Mouse (Mus musculus) embryonic facial prominence, embryonic 10.5 days (tissue): ENCODE data around the gene Tmem144. TPM values are rescaled to one million over a fixed set of nuclear protein-coding genes. Genes with fewer than 3 reads are reported as not detected.
A peak's percentile ranks its signal among the peaks of the same experiment; 100 is the strongest.

Experiments used
- DNase-seq: peaks from one replicate; pipeline ENCODE4 v3.0.0-alpha.2; 2017; ENCODE audit warnings: low spot score
- H3K27ac ChIP-seq: fragments of 300-500 bp; sonication (generic); replicated peaks from 2 replicates; pipeline ENCODE4 v1.5.1; 2016; ENCODE audit warnings: mild to moderate bottlenecking
- H3K27me3 ChIP-seq: fragments of 300-500 bp; sonication (generic); replicated peaks from 2 replicates; pipeline ENCODE4 v1.6.1; 2016; ENCODE audit warnings: low read depth, mild to moderate bottlenecking; ENCODE audit not compliant: poor library complexity, severe bottlenecking
- H3K36me3 ChIP-seq: fragments of 300-500 bp; sonication (generic); replicated peaks from 2 replicates; pipeline ENCODE4 v1.6.1; 2016; ENCODE audit warnings: mild to moderate bottlenecking, moderate library complexity
- H3K4me1 ChIP-seq: fragments of 300-500 bp; sonication (generic); 2 replicates; pipeline ENCODE4 v1.6.1; 2016
- H3K4me3 ChIP-seq: fragments of 300-500 bp; sonication (generic); 2 replicates; pipeline ENCODE4 v1.5.1; 2016; ENCODE audit warnings: mild to moderate bottlenecking, moderate library complexity
- H3K9me3 ChIP-seq: fragments of 300-500 bp; sonication (generic); 2 replicates; pipeline ENCODE4 v1.6.1; 2016; ENCODE audit warnings: mild to moderate bottlenecking
- WGBS: fragments of 180-500 bp; shearing (Covaris S2); methylation state at CpG from one replicate; pipeline ENCODE4 v1.1.7; 2016; 5-methylcytosine and 5-hydroxymethylcytosine counted together
- polyA plus RNA-seq: library from polyadenylated mRNA; unstranded; fragments of >200 nt; fragmentation: Nextera tagmentation; extraction: Ambion mirVana; gene quantifications from 2 replicates; pipeline ENCODE4 v1.2.1, GENCODE M21; 2016

Gene Tmem144
- polyA plus RNA-seq, 1 experiment from 2014 or later, result 3.7 TPM

DNA sequence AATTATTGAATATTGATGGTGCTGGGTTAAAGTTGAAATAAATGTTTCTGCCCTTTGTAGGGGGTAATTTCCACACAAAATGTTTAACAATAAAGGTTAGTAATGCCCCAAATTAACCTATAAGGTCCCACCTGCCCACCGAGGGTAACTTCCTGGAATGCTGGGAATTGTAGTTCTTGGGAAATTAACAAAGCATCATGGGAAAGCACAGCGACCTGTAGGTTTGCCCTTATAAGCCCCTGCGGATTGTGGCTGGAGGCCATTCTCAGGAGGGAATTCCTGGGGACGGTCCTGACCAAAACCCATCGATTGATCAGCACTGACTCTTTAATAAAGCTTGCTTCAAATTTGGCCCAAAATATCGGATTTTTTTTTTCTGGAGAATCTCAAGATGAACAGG is 1.9 kb downstream of the Tmem144 start:
- DNase-seq, result no peak
- Histone ChIP-seq H3K4me3 (no peak overlapping the region), H3K4me1 (no peaks in the 10 kb centered on the region), H3K36me3 (no peaks in the 10 kb centered on the region), H3K27me3 (no peaks in the 10 kb centered on the region), H3K27ac (no peak overlapping the region), H3K9me3 (no peaks in the 10 kb centered on the region)
- 32% methylated on average over 6 of the region's 6 CpGs for WGBS

DNA sequence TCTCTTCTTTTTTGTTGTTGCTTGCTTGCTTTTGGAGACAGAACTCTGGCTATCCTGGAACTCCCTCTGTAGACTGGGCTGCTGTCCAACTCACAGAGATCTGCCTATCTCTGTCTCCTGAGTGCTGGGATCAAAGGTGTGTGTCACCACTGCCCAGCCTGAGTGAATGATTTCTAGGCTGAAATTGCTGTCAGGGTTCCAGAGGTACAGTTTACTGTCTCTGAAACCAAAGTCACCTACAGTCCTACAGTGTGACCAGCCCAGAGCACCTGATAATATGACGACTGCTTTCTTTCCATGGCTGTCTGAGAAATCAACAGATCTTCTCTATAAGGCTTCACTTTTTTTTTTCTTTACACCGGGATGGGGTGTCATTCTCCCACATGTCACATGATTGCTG is 3.0 kb downstream of the Tmem144 start:
- Histone ChIP-seq H3K9me3 (no peaks in the 10 kb centered on the region), H3K36me3 (no peaks in the 10 kb centered on the region), H3K27me3 (no peaks in the 10 kb centered on the region), H3K27ac (no peak overlapping the region), H3K4me3 (no peak overlapping the region), H3K4me1 (no peaks in the 10 kb centered on the region)
- 91% methylated on average over 2 of the region's 2 CpGs for WGBS
- no peak for DNase-seq

DNA sequence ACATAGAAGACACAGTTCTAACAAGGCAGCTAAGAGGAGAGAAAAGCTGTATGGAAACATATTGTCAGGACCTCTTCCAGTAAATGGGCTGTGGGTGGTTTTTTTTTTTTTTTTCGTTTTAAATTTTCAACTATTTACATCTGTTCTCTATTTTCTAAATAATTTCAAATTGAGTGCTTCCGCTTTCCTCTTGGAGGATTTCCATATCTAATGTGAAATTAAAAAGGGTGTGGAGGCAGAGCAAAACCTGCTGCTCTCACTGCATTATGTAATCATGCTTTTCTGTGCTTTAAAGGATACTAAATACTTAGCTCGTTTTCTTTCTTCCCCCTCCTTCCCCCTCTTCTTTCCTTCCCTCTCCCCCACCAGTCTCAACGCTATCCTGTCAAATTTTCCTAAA is 3.7 kb downstream of the Tmem144 start:
- 46% methylated on average over 4 of the region's 4 CpGs for WGBS
- DNase-seq, result no peak
- Histone ChIP-seq H3K9me3 (no peaks in the 10 kb centered on the region), H3K4me3 (no peak overlapping the region), H3K4me1 (no peaks in the 10 kb centered on the region), H3K27ac (no peak overlapping the region), H3K27me3 (peaks cover 2% of the 10 kb centered on the region; the same call in 1 of the 2 replicates), H3K36me3 (no peaks in the 10 kb centered on the region)

DNA sequence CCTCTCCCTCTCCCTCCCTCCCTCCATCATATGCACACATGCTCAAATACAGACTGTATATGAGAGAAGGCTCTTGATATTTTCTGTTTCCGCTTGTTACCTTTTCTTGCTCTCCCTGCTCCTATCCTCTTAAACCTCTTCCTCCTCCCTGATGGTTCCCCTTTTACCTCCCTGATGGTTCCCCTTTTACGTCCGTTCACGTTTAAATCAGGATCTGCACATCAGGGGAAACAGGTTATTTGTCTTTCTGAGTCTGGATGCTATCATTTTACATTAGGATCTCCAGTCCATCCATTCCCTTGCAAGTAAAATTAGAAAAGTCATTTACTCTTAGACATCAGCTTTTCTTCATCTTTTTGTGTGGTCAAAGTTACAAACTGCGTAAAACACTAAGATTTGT is 5.9 kb downstream of the Tmem144 start:
- H3K27ac ChIP-seq, result no peak overlapping the region

DNA sequence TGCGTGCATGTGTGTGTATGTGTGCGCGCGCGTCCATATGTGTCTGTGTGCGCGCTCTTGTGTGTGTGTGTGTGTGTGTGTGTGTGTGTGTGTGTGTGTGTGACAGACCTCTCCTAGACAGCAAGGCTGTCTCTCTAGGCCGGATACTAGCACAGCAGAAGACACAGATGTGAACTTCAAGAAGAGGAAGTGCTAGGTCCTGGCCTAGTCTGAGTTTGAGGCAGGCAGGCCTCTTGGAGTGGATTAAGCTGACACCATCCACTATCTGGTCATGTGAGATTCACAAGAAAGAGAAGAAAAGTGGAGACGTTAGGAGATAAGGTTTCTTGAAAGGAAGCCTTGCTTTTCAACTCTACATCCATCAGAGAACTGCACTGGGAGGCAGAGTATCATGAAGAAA is 8.6 kb downstream of the Tmem144 start:
- Histone ChIP-seq H3K27ac (no peak overlapping the region), H3K4me1 (no peaks in the 10 kb centered on the region; the same call in 1 of the 2 replicates), H3K36me3 (no peaks in the 10 kb centered on the region), H3K9me3 (no peaks in the 10 kb centered on the region), H3K4me3 (no peak overlapping the region), H3K27me3 (peaks cover 4% of the 10 kb centered on the region; the same call in 1 of the 2 replicates)
- DNase-seq, result no peak
- 94% methylated on average over 9 of the region's 9 CpGs for WGBS

More for the DNA sequence above, 5.9 kb downstream of the Tmem144 start:
- 78% methylated on average over 5 of the region's 5 CpGs for WGBS
- Histone ChIP-seq H3K4me1 (no peaks in the 10 kb centered on the region; the same call in 1 of the 2 replicates), H3K4me3 (no peak overlapping the region), H3K27me3 (peaks cover 4% of the 10 kb centered on the region; the same call in 1 of the 2 replicates), H3K36me3 (no peaks in the 10 kb centered on the region), H3K9me3 (no peaks in the 10 kb centered on the region)
- no peak for DNase-seq

DNA sequence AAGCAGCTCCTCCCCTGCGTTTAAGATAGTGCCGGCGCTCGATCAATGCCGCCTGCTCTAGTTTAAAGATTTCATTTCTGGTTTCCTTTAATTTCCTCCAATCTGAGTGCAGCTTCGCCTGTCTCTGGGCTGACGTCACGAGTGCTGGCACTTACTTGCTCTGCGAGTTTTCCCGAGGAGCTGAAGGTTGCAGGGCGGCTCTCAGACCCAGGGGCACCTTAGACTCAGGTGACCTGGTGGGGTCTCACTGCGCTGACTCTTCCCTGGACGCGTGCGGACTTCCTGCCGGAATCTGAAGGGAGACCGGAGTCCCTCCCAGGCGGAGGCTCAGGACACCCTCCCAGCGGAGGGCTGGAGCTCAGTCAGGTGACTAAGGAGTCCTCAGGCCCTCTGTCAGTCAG is 10.0 kb downstream of the Tmem144 start:
- peak overlapping the region; percentile 86 for H3K27ac ChIP-seq
- peak; percentile 81 for DNase-seq
- WGBS, result under 1% methylated on average over 19 of the region's 19 CpGs
- H3K9me3 ChIP-seq, result no peaks in the 10 kb centered on the region
- no peaks in the 10 kb centered on the region for H3K36me3 ChIP-seq
- peaks cover 4% of the 10 kb centered on the region; the same call in 1 of the 2 replicates for H3K27me3 ChIP-seq
- no peaks in the 10 kb centered on the region; the same call in 1 of the 2 replicates for H3K4me1 ChIP-seq
- peak overlapping the region; percentile 66 for H3K4me3 ChIP-seq

DNA sequence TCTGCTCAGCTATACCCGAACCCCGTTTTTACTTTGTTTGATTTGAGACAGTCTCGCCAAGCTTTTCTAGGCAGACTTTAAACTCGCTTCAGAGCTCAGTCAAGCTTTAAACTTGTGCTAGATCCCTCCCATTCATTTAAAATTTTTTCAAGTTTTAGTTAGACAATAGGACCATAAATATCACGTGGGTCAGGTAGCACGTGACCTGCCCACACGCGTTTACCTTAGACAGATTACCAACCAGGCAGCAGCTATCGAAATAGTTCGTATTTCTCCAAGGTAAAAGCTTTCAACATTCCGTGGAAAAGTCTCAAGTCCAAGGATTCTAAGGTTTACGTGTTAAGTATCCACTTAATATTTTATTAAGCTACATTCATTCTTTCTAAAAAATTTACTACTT is 10.4 kb downstream of the Tmem144 start:
- Histone ChIP-seq H3K36me3 (no peaks in the 10 kb centered on the region), H3K4me3 (peak overlapping the region; percentile 66), H3K27me3 (peaks cover 4% of the 10 kb centered on the region; the same call in 1 of the 2 replicates), H3K9me3 (no peaks in the 10 kb centered on the region), H3K4me1 (no peaks in the 10 kb centered on the region; the same call in 1 of the 2 replicates), H3K27ac (peak overlapping the region; percentile 86)
- peak; percentile 79 for DNase-seq
- 8% methylated on average over 12 of the region's 12 CpGs for WGBS

DNA sequence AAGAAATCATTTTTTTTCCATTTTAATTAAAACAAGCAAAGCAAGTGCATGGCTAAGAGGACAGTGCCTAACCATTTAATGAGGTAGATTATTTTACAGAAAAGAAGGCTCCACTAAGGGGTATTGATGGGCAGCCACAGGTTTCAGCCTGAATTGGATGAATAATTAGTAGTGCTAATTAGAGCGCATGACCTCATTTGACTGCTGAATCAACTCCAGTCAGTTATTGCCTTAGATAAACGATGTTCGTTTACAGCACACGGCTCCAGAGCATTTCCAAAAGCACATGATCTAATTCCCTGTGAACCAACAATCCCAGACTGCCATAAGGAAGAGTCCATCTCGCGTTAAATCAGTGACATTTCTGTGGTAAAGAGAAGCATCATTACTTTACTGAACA is 11.1 kb downstream of the Tmem144 start:
- DNase-seq, result no peak
- Histone ChIP-seq H3K27me3 (peaks cover 4% of the 10 kb centered on the region; the same call in 1 of the 2 replicates), H3K27ac (0 out of 2 replicates have a peak overlapping the region, but pooled peaks have one; percentile 19), H3K4me3 (peak overlapping the region; percentile 66), H3K36me3 (no peaks in the 10 kb centered on the region), H3K4me1 (no peaks in the 10 kb centered on the region; the same call in 1 of the 2 replicates), H3K9me3 (no peaks in the 10 kb centered on the region)
- 82% methylated on average over 6 of the region's 6 CpGs for WGBS

DNA sequence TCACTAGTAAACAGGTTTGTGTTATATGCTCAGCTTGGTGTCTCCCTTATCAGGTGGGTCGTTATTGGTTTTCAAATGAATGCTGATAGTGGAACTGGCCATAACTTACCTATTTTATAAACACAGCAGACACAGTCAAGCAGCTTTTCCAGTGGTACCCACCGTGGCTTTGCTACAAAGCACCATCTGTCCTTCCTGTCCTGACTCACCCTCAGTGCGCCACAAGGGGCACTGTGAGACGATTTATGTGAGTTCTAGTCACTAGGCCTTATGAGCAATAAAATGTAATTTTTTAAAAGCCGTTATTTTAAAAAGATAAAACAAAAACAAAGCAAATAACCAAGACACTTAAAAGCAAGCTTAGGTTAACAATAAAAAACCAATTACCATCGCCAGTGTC is 13.8 kb downstream of the Tmem144 start:
- peaks cover under 1% of the 10 kb centered on the region; the same call in 1 of the 2 replicates for H3K27me3 ChIP-seq
- H3K4me1 ChIP-seq, result no peaks in the 10 kb centered on the region; the same call in 1 of the 2 replicates
- no peak overlapping the region for H3K4me3 ChIP-seq
- H3K27ac ChIP-seq, result no peak overlapping the region
- WGBS, result 59% methylated on average over 6 of the region's 6 CpGs
- H3K36me3 ChIP-seq, result no peaks in the 10 kb centered on the region
- H3K9me3 ChIP-seq, result no peaks in the 10 kb centered on the region
- peak; percentile 22 for DNase-seq

DNA sequence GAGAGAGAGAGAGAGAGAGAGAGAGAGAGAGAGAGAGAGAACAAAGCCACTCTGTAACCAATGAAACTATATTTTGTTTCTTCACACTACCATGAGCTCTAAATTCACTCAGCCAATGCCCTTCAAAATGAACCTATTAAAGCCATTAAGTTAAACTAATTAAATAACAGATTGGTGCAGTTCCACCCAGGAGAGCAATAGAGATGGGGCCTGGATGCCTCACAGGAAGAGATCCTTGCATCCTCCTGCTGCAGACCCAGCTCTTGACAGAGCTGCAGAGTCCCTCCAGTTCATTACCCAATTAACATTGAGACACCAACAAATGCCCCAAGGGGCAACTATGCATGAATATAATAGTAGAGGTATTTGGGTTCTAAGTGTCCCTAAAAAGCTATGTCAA is 23.3 kb downstream of the Tmem144 start:
- H3K4me3 ChIP-seq, result no peak overlapping the region
- no peak for DNase-seq
- no peaks in the 10 kb centered on the region for H3K36me3 ChIP-seq
- no peaks in the 10 kb centered on the region for H3K9me3 ChIP-seq
- H3K27ac ChIP-seq, result no peak overlapping the region
- H3K27me3 ChIP-seq, result no peaks in the 10 kb centered on the region
- no peaks in the 10 kb centered on the region for H3K4me1 ChIP-seq

DNA sequence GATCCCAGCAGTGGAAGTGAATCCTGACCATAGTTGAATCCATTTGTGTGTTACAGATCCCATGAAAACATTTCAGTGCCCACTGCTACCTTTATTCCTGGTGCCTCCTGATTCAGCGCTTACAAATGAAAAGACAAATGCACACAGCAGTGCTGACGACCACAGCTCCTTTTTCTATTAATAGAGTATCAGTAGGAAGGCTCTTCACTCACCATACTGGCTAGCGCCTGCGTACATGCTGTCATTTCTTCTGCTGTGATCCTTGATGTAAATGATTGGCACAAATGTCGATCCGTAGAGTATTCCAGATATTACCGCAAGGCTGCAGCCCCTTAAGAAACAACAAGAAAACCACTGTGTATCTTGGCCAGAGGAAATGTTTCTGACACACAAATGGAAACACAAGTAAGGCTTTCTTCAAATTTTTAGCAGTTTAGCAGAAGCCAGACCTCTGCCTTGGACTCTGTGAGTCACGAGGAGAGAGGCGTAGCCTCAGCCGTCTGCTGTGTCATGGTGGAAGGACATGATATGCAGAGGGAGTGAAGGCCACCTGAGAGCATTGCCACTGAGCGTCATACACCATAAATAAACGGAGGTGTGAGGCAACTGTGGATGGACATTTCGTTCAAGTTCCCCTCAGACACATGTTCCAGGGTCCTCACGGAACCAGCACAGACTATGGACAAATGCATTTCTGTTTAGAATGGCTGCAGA is 27.3 kb downstream of the Tmem144 start:
- WGBS, result 92% methylated on average over 14 of the region's 14 CpGs
- no peak for DNase-seq
- H3K4me3 ChIP-seq, result no peak overlapping the region
- H3K27ac ChIP-seq, result no peak overlapping the region
- H3K27me3 ChIP-seq, result no peaks in the 10 kb centered on the region
- H3K4me1 ChIP-seq, result no peaks in the 10 kb centered on the region
- H3K9me3 ChIP-seq, result no peaks in the 10 kb centered on the region
- H3K36me3 ChIP-seq, result 0 out of 2 replicates have a peak, but pooled peaks cover 3% of the 10 kb centered on the region

DNA sequence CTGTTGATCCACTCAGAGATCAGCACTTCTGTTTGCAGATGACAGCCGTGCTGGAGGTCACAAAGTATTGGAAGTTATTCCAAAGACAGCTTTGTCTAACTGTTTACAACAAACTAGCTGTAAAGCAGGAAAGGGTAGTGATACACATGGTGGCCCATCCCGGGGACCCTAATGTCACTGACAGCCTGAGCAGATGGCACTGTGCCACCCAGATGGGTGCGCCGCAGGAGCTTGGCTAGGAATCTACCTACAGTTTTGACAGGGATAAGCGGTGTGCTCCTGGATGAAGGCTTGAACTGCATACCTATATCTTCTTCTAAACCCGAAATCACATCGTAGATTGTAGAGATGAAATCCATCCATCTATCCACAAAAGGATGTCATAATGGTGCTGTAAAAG is 29.4 kb downstream of the Tmem144 start:
- Histone ChIP-seq H3K4me1 (no peaks in the 10 kb centered on the region), H3K27ac (no peak overlapping the region), H3K27me3 (no peaks in the 10 kb centered on the region), H3K4me3 (no peak overlapping the region), H3K36me3 (0 out of 2 replicates have a peak, but pooled peaks cover 3% of the 10 kb centered on the region), H3K9me3 (no peaks in the 10 kb centered on the region)
- 95% methylated on average over 7 of the region's 7 CpGs for WGBS
- no peak for DNase-seq

DNA sequence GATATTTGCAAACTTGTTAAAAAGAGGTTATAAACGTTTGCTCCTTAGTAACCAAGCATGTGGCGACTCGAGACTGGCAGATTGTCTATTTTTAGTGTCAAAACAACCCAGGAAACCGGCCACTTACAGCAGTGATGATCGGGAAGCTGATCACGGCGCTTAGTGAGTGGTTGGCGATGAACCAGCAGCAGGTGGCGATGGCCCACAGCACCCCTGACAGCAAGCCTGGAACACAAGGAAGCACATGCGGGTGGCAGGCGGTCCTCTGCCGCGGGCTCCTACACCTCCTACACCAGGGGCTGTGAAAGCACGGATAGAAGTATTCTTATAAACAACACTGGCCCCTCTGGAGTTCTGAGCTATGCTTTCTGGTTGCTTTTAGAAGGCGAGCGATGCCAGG is 31.4 kb downstream of the Tmem144 start:
- Histone ChIP-seq H3K27ac (no peak overlapping the region), H3K4me1 (no peaks in the 10 kb centered on the region), H3K9me3 (no peaks in the 10 kb centered on the region), H3K36me3 (0 out of 2 replicates have a peak, but pooled peaks cover 3% of the 10 kb centered on the region), H3K27me3 (no peaks in the 10 kb centered on the region), H3K4me3 (no peak overlapping the region)
- no peak for DNase-seq
- WGBS, result 90% methylated on average over 16 of the region's 16 CpGs
